Mouse (Mus musculus) ES-E14 (cell line): ENCODE measurements around the gene Maz. TPM values are rescaled to one million over a fixed set of nuclear protein-coding genes. Genes with fewer than 3 reads are reported as not detected.

ENCODE experiments used
- DNase-seq: peaks from one replicate; pipeline ENCODE4 v3.0.0-alpha.2; 2013; ENCODE audit warnings: low read depth, low spot score
- H3K27ac ChIP-seq: 2 replicates; pipeline ENCODE4 v1.5.1; 2012; ENCODE audit warnings: low read depth, mild to moderate bottlenecking, low read length, moderate library complexity, mixed read lengths; ENCODE audit not compliant: poor library complexity, insufficient read depth, severe bottlenecking
- H3K36me3 ChIP-seq: 2 replicates; pipeline ENCODE4 v1.6.1; 2012; ENCODE audit warnings: mild to moderate bottlenecking, low read length, moderate library complexity, mixed read lengths; ENCODE audit not compliant: control insufficient read depth, poor library complexity, insufficient read depth, severe bottlenecking
- H3K4me1 ChIP-seq, 2 experiments: fragments of 150-350 bp in 1 of 2; sonication (generic) in 1 of 2; 2 replicates each; pipeline ENCODE4 v1.6.1; 2012; ENCODE audit warnings: low read length in 2 of 2, mild to moderate bottlenecking in 1 of 2, mixed read lengths in 1 of 2; ENCODE audit not compliant: control insufficient read depth in 2 of 2, insufficient read depth in 2 of 2, poor library complexity in 1 of 2
- H3K4me3 ChIP-seq, 2 experiments: fragments of 150-350 bp in 1 of 2; sonication (generic) in 1 of 2; 2 replicates each; pipeline ENCODE4 v1.5.1; 2012; ENCODE audit warnings: low read length in 2 of 2, low read depth in 1 of 2, mild to moderate bottlenecking in 1 of 2, mixed read lengths in 1 of 2; ENCODE audit not compliant: insufficient read depth in 1 of 2, poor library complexity in 1 of 2, severe bottlenecking in 1 of 2
- H3K9ac ChIP-seq: 2 replicates; pipeline ENCODE4 v1.6.1; 2012; ENCODE audit warnings: low read depth, mild to moderate bottlenecking, low read length, mixed read lengths; ENCODE audit not compliant: poor library complexity, insufficient read depth, severe bottlenecking
- H3K9me3 ChIP-seq: fragments of 150-350 bp; sonication (generic); 2 replicates; pipeline ENCODE4 v1.6.1; 2012; ENCODE audit warnings: low read depth, mild to moderate bottlenecking, low read length; ENCODE audit not compliant: control insufficient read depth, insufficient read depth
- CHD2 ChIP-seq: IDR thresholded peaks from 2 replicates; pipeline ENCODE4 v1.6.1; 2014; ENCODE audit warnings: mild to moderate bottlenecking, low read depth, low read length, inconsistent platforms
- HCFC1 ChIP-seq: IDR thresholded peaks from 2 replicates; pipeline ENCODE4 v1.6.1; 2012; ENCODE audit warnings: low read length, inconsistent platforms, borderline replicate concordance; ENCODE audit not compliant: insufficient read depth
- MAFK ChIP-seq: IDR thresholded peaks from 2 replicates; pipeline ENCODE4 v1.6.1; 2014; ENCODE audit warnings: mild to moderate bottlenecking, low read depth, low read length, inconsistent platforms; ENCODE audit not compliant: insufficient read depth
- ZC3H11A ChIP-seq: IDR thresholded peaks from 2 replicates; pipeline ENCODE4 v1.6.1; 2012; ENCODE audit warnings: low read depth, mild to moderate bottlenecking, inconsistent platforms, low read length, borderline replicate concordance
- ZNF384 ChIP-seq: IDR thresholded peaks from 2 replicates; pipeline ENCODE4 v1.6.1; 2012; ENCODE audit warnings: low read depth, low read length, inconsistent platforms
- in situ Hi-C, 2 experiments: fragments of 600-800 bp; cut with MboI; formaldehyde crosslinking; loops; one replicate each; pipeline ENCODE4 v1.15.1; 2025; ENCODE audit warnings: low sequenced_read_pairs in 2 of 2, inconsistent platforms in 1 of 2; ENCODE audit not compliant: unreplicated experiment in 2 of 2
- total RNA-seq: library from RNA; depleted of rRNA; stranded (reverse); fragments of 300-350 nt; gene quantifications from 2 replicates; pipeline ENCODE4 v1.2.3, GENCODE M21; 2012

Gene Maz
- total RNA-seq, 1 experiment = 134 TPM

GRCm38 (mm10) chr7:126984667-126985444 is 42.0 kb downstream of the Maz start:
- Histone ChIP-seq H3K9me3 (no peaks in the 10 kb centered on the region), H3K4me3 (no peak overlapping the region), H3K36me3 (peaks cover 4% of the 10 kb centered on the region; the same call in 1 of the 2 replicates), H3K4me1 (peaks cover 1 to 2% of the 10 kb centered on the region in 2 experiments; a peak in 1 of 4 replicates), H3K9ac (no peak overlapping the region), H3K27ac (no peak overlapping the region)
- no peak for DNase-seq
- in situ Hi-C loops = no loop called here
- TF ChIP-seq ZC3H11A (no peak), HCFC1 (no peak), ZNF384 (no peak), CHD2 (no peak), MAFK (no peak)

DNA sequence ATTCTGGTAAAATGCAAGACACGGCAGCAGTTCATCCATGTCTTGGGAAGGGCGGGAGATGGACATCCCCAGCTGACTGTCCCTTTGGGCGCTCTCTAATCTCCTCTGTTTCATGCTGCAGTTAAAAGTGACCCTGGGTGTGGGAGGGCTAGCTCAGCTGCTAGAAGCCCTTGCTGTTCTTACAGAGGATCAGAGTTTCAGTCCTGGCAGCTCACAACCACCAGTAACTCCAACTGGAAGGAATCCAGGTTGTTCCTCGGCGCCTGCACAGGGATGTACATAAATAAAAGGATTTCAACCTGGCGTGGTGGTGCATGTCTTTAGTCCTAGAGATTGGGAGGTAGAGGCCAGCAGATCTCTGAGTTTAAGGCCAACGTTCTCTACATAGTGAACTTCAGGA is 43.7 kb downstream of the Maz start:
- no peak for TF ChIP-seq HCFC1
- no peak for TF ChIP-seq ZC3H11A
- TF ChIP-seq ZNF384 = no peak
- no peak for TF ChIP-seq MAFK
- TF ChIP-seq CHD2 = no peak

DNA sequence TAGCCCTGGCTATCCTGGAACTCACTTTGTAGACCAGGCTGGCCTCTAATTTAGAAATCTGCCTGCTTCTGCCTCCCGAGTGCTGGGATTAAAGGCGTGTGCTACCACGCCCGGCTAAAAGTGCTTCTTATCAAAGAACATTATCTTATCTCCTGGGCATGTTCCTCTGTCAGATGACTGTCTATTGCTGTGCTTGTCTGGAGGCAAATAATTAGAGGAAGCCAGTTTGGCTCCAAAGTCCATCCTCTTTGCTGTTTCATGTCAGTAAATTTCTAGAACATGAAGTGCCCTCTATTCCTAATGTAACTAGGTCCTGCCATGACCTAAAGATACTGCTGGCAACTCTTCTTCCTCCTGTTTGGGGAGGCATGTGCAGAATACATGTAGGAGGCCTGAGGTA is 44.8 kb downstream of the Maz start:
- Histone ChIP-seq H3K9me3 (no peaks in the 10 kb centered on the region), H3K4me3 (no peak overlapping the region), H3K4me1 (peaks cover 0 to 6% of the 10 kb centered on the region in 2 experiments; a peak in 2 of 4 replicates), H3K36me3 (peaks cover 23% of the 10 kb centered on the region), H3K9ac (no peak overlapping the region), H3K27ac (no peak overlapping the region)
- in situ Hi-C loops = no loop called here
- no peak for DNase-seq
- TF ChIP-seq ZC3H11A (no peak), HCFC1 (no peak), ZNF384 (no peak), MAFK (no peak), CHD2 (no peak)

More for the DNA sequence above, 43.7 kb downstream of the Maz start:
- Histone ChIP-seq H3K36me3 (peaks cover 21% of the 10 kb centered on the region), H3K27ac (no peak overlapping the region), H3K9me3 (no peaks in the 10 kb centered on the region), H3K4me1 (peaks cover 0 to 5% of the 10 kb centered on the region in 2 experiments; a peak in 2 of 4 replicates), H3K9ac (no peak overlapping the region), H3K4me3 (no peak overlapping the region)
- in situ Hi-C loops = no loop called here
- no peak for DNase-seq

GRCm38 (mm10) chr7:126981601-126982000 is 45.2 kb downstream of the Maz start:
- peaks cover 23% of the 10 kb centered on the region for H3K36me3 ChIP-seq
- DNase-seq = no peak
- H3K4me1 ChIP-seq = peaks cover 0 to 6% of the 10 kb centered on the region in 2 experiments; a peak in 2 of 4 replicates
- TF ChIP-seq HCFC1 = no peak
- no peak for TF ChIP-seq CHD2
- TF ChIP-seq ZC3H11A = no peak
- TF ChIP-seq ZNF384 = no peak
- no peaks in the 10 kb centered on the region for H3K9me3 ChIP-seq
- in situ Hi-C loops = no loop called here
- H3K4me3 ChIP-seq = no peak overlapping the region
- no peak overlapping the region for H3K9ac ChIP-seq
- H3K27ac ChIP-seq = no peak overlapping the region
